Mouse (Mus musculus) activated CD4-positive, CD25-positive, alpha-beta regulatory T cell (primary cell): ENCODE measurements around the gene Sprr2d. TPM values are rescaled to one million over a fixed set of nuclear protein-coding genes. Genes with fewer than 3 reads are reported as not detected.

ENCODE experiments used
- polyA plus RNA-seq, 2 experiments: library from polyadenylated mRNA; unstranded; fragments of 100-300 nt; shearing (Covaris generic); gene quantifications; one replicate each; pipeline ENCODE4 v1.2.1; 2017

Sprr2d gene
- not detected for polyA plus RNA-seq

DNA sequence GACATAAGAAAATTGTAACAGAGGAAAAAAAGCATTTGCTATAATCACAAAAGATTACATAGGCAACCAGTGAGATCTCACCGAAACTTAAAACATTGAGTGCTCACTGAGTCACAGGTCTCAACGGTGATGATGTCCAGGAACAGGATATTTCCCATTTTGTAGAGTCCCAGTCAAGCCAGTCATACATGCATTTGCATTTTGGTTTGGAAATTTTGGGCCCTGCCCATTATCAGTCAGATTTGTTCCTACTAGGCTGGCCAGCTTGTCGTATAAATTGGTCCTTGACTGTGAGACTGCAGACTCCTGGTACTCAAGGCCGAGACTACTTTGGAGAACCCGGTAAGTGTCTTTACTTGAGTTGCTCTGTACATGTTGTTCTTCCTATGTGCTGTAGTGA, at the start of gene Sprr2d:
TSS of gene Sprr2d (plus strand) at position 301 of the 400 bp plus-strand sequence.

DNA sequence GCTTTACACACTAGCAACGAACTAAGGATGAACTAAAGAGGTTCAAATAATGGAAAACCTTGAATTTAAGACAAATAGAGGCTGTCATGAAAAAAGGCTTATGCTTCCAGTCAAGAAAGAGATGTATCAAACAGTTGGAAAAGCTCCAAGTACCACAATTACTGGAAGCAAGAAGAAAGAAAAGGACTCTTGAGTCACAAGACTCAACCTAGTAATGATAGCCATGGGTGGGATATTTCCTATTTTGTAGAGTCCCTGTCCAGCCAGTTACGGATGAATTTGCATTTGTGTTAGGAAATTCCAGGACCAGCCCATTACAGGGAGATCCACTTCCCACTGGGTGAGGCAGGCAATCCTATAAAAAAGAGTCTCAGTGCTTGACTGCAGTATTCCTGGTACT, 22.6 kb upstream of the Sprr2d start, which contains the start of gene Sprr2b:
TSS of gene Sprr2b (plus strand) at position 301 of the 400 bp plus-strand sequence.

DNA sequence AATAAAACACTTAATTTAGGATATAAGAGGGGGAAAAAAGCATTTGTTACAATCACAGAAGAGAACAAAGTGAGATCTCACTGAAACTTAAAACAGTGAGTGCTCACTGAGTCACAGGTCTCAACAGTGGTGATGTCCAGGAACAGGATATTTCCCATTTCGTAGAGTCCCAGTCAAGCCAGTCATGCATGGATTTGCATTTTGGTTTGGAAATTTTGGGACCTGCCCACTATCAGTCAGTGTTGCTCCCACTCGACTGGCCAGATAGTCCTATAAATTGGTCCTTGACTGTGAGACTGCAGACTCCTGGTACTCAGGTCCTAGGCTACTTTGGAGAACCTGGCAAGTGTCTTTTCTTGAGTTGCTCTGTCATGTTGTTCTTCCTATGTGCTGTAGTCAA, 12.9 kb downstream of the Sprr2d start, which contains the start of gene Sprr2e:
TSS of gene Sprr2e (plus strand) at position 301 of the 400 bp plus-strand sequence.

DNA sequence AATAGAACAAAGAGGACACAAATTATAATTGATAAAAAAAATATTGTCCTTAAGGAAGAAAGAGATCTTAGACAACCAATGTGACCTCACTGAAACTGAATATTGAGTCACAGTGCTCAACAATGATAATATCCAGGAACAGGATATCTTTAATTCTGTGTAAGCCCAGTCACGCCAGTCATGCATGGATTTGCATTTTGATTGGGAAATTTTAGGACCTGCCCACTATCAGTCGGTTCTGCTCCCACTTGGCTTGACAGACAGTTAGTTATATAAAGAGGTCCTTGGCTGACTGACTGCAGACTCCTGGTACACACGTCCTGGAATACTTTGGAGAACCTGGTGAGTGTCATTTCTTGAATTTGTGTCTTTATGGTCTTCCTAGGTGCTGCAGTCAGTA, 25.9 kb downstream of the Sprr2d start, which contains the start of gene Sprr2f:
TSS of gene Sprr2f (plus strand) at position 301 of the 400 bp plus-strand sequence.

DNA sequence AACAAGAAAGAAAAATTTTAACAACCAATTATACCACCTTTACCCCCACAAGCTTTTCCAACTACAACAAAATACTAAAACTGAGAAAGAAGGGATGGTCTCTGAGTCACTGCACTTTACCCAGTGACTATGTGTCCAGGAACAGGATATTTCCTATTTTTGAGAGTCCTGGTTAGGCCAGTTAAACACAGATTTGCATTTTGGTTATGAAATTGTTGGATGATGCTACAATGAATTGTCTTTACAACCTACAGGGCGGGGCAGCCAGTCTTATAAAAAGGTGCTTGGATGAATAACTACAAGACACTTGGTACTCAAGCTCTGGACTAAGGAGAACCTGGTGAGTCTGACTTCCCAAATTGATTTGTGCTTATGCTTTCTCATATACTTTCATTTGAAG, 46.4 kb downstream of the Sprr2d start, which contains the start of gene Sprr2h:
TSS of gene Sprr2h (plus strand) at position 301 of the 400 bp plus-strand sequence.

Other genes with a start within 250 kb of the Sprr2d start
- 1 to 10 TPM in 1 of 2 experiments, not detected in 1; 1.1 TPM for gene Prr9, start 215.2 kb upstream of the Sprr2d start, polyA plus RNA-seq
- gene Lelp1, start 196.4 kb upstream of the Sprr2d start, polyA plus RNA-seq = not detected
- not detected for gene Sprr2a1, start 123.3 kb upstream of the Sprr2d start, polyA plus RNA-seq
- gene Sprr2a2, start 123.2 kb upstream of the Sprr2d start, polyA plus RNA-seq = not detected
- not detected for gene Sprr2a3, start 53.7 kb upstream of the Sprr2d start, polyA plus RNA-seq
- gene Sprr2b, start 22.5 kb upstream of the Sprr2d start, polyA plus RNA-seq = not detected
- under 1 TPM in 1 of 2 experiments, not detected in 1; 0.35 TPM for gene Sprr2e, start 13.0 kb downstream of the Sprr2d start, polyA plus RNA-seq
- gene Sprr2f, start 26.0 kb downstream of the Sprr2d start, polyA plus RNA-seq = not detected
- gene Sprr2h, start 46.5 kb downstream of the Sprr2d start, polyA plus RNA-seq = not detected
- not detected for gene Sprr2i, start 68.9 kb downstream of the Sprr2d start, polyA plus RNA-seq
- gene Sprr2j-ps, start 78.9 kb downstream of the Sprr2d start, polyA plus RNA-seq = not detected
- 10 to 100 TPM; 17.1 to 28.3 TPM for gene Gm9774, start 90.3 kb downstream of the Sprr2d start, polyA plus RNA-seq
- not detected for gene Sprr2k, start 93.4 kb downstream of the Sprr2d start, polyA plus RNA-seq
- not detected for gene Sprr1b, start 99.6 kb downstream of the Sprr2d start, polyA plus RNA-seq
- under 1 TPM in 1 of 2 experiments, not detected in 1; 0.52 TPM for gene Sprr3, start 119.6 kb downstream of the Sprr2d start, polyA plus RNA-seq
- gene Sprr1a, start 146.8 kb downstream of the Sprr2d start, polyA plus RNA-seq = not detected
- gene Sprr4, start 161.4 kb downstream of the Sprr2d start, polyA plus RNA-seq = not detected
- not detected for gene 2310046K23Rik, start 195.4 kb downstream of the Sprr2d start, polyA plus RNA-seq
- not detected for gene Ivl, start 234.6 kb downstream of the Sprr2d start, polyA plus RNA-seq
- not detected for gene Smcp, start 249.9 kb downstream of the Sprr2d start, polyA plus RNA-seq